Mouse (Mus musculus) midbrain, postnatal 0 days (tissue): ENCODE data around the gene Gm20388. TPM values are rescaled to one million over a fixed set of nuclear protein-coding genes. Genes with fewer than 3 reads are reported as not detected.
A peak's percentile ranks its signal among the peaks of the same experiment; 100 is the strongest.

Experiments
- ATAC-seq: fragments of 200-750 bp; cut with Nextera tagmentation; 2 replicates; pipeline ENCODE4 v1.8.0; 2017; ENCODE audit warnings: moderate number of reproducible peaks, mild to moderate bottlenecking, moderate TSS enrichment, moderate library complexity; ENCODE audit not compliant: low FRiP score
- DNase-seq: peaks from one replicate; pipeline ENCODE4 v3.0.0-alpha.2; 2015; ENCODE audit warnings: low spot score
- H3K27ac ChIP-seq: fragments of 300-500 bp; sonication (generic); 2 replicates; pipeline ENCODE4 v1.5.1; 2014; ENCODE audit warnings: low read depth, mild to moderate bottlenecking, low read length, mixed read lengths
- H3K27me3 ChIP-seq: fragments of 300-500 bp; sonication (generic); 2 replicates; pipeline ENCODE4 v1.6.1; 2014; ENCODE audit warnings: low read length, control low read depth, mixed read lengths; ENCODE audit not compliant: insufficient read depth
- H3K36me3 ChIP-seq: fragments of 300-500 bp; sonication (generic); 2 replicates; pipeline ENCODE4 v1.6.1; 2014; ENCODE audit warnings: low read length, control low read depth, mixed read lengths; ENCODE audit not compliant: insufficient read depth
- H3K4me1 ChIP-seq: fragments of 300-500 bp; sonication (generic); 2 replicates; pipeline ENCODE4 v1.6.1; 2014; ENCODE audit warnings: mild to moderate bottlenecking, control low read depth, antibody characterized with exemption, low read length, mixed read lengths; ENCODE audit not compliant: insufficient read depth
- H3K4me2 ChIP-seq: fragments of 300-500 bp; sonication (generic); 2 replicates; pipeline ENCODE4 v1.6.1; 2014; ENCODE audit warnings: low read depth, mild to moderate bottlenecking, low read length, mixed read lengths; ENCODE audit not compliant: poor library complexity, severe bottlenecking
- H3K4me3 ChIP-seq: fragments of 300-500 bp; sonication (generic); 2 replicates; pipeline ENCODE4 v1.5.1; 2014; ENCODE audit warnings: low read depth, mild to moderate bottlenecking, low read length, moderate library complexity
- H3K9ac ChIP-seq: fragments of 300-500 bp; sonication (generic); replicated peaks from 2 replicates; pipeline ENCODE4 v1.6.1; 2014; ENCODE audit warnings: mild to moderate bottlenecking, low read length, moderate library complexity, mixed read lengths; ENCODE audit not compliant: poor library complexity, severe bottlenecking
- H3K9me3 ChIP-seq: fragments of 300-500 bp; sonication (generic); 2 replicates; pipeline ENCODE4 v1.6.1; 2016; ENCODE audit warnings: low read length, control low read depth
- CTCF ChIP-seq: IDR thresholded peaks from 2 replicates; pipeline ENCODE4 v1.5.1; 2016; ENCODE audit warnings: antibody characterized with exemption, mild to moderate bottlenecking
- WGBS: fragments of 180-500 bp; shearing (Covaris S2); extraction: QIAGEN DNeasy Blood & Tissue Kit; methylation state at CpG from one replicate; pipeline ENCODE4 v1.1.7; 2014; 5-methylcytosine and 5-hydroxymethylcytosine counted together
- polyA plus RNA-seq: library from polyadenylated mRNA; unstranded; fragments of >200 nt; fragmentation: Nextera tagmentation; extraction: Ambion mirVana; gene quantifications from 2 replicates; pipeline ENCODE4 v1.2.1, GENCODE M21; 2015
- total RNA-seq: library from RNA; depleted of rRNA; stranded (reverse); fragments of >200 nt; gene quantifications from 2 replicates; pipeline ENCODE4 v1.2.3, GENCODE M21; 2014

Gene Gm20388
- total and polyA plus RNA-seq, 2 experiments from 2014 or later: 74.2 TPM; not detected in 1

DNA sequence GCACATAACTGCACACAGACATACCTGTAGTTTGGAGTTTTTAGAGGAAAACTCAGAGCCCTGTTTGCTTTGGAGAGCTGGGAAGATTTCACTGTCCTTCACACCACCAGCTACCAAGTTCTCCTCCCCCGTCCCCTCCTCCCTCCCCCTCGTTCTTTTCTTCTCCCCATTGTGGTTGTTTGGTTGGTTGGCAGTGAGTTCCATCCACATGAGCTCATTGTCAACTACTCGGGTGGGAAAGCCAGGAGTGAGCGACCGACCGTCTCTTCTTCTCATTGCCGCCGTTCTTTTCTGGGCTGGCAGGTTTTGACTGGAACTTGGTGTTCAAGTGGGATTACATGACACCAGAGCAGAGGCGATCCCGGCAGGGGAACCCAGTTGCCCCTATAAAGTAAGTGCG, 4421.1 kb downstream of the Gm20388 start:
- ATAC-seq (no peak), DNase-seq (no peak)
- no peak overlapping the region for H3K9ac ChIP-seq
- no peaks in the 10 kb centered on the region for H3K27me3 ChIP-seq
- no peaks in the 10 kb centered on the region for H3K4me1 ChIP-seq
- no peak overlapping the region for H3K4me2 ChIP-seq
- no peak overlapping the region for H3K27ac ChIP-seq
- 60% methylated on average over 11 of the region's 11 CpGs for WGBS
- no peak overlapping the region for H3K4me3 ChIP-seq
- peaks cover 64% of the 10 kb centered on the region for H3K36me3 ChIP-seq
- H3K9me3 ChIP-seq: no peaks in the 10 kb centered on the region
- no peak for TF ChIP-seq CTCF

DNA sequence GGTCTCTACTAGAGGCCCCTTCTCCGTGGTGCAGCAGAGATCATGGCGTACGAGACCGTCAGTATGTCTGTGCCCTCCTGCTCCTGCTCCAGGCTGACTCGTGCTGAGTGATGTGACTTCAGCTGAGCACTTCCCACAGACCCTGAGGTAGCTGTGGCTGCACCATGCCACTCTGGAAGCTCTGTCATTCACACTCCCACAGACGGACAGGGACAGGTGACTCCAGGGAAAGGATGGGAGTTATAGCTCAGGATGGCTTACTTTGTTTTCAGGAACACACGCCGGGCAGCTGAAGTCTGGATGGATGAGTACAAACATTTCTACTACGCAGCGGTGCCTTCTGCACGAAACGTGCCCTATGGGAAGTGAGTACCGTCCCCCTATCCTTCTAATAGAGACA, 4425.7 kb downstream of the Gm20388 start:
- Histone ChIP-seq H3K9me3 (no peaks in the 10 kb centered on the region), H3K27ac (no peak overlapping the region), H3K27me3 (no peaks in the 10 kb centered on the region), H3K4me1 (no peaks in the 10 kb centered on the region; the same call in 1 of the 2 replicates), H3K36me3 (peaks cover 69% of the 10 kb centered on the region), H3K4me2 (no peak overlapping the region), H3K9ac (no peak overlapping the region), H3K4me3 (no peak overlapping the region)
- no peak for ATAC-seq
- WGBS: 93% methylated on average over 13 of the region's 13 CpGs
- no peak for DNase-seq
- TF ChIP-seq CTCF: no peak

DNA sequence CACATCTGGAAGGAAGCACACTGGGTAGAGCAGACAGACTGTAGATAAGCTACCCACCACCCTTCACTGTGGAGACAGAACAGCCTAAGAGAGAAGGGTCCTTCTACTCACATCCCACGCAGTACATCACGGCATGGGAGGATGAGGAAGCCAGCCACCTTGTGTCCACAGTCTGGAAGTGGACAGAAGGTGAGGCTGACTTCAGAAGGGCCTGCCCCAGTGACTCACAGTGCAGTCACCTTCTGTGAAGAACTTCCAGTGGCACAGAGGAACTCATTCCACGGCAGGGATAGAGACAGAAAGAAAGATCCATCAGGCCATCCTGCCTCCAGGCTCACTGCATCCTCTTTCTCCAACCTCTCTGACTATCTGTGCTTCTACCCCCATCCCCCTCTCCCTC, 4429.1 kb downstream of the Gm20388 start:
- DNase-seq: no peak
- H3K36me3 ChIP-seq: peaks cover 82% of the 10 kb centered on the region
- TF ChIP-seq CTCF: 0 out of 2 replicates have a peak, but pooled peaks have one; percentile 2
- H3K9ac ChIP-seq: no peak overlapping the region
- H3K27ac ChIP-seq: no peak overlapping the region
- H3K4me3 ChIP-seq: no peak overlapping the region
- 84% methylated on average over 3 of the region's 3 CpGs for WGBS
- no peak for ATAC-seq
- H3K4me2 ChIP-seq: no peak overlapping the region
- H3K9me3 ChIP-seq: no peaks in the 10 kb centered on the region
- no peaks in the 10 kb centered on the region; the same call in 1 of the 2 replicates for H3K4me1 ChIP-seq
- no peaks in the 10 kb centered on the region for H3K27me3 ChIP-seq

DNA sequence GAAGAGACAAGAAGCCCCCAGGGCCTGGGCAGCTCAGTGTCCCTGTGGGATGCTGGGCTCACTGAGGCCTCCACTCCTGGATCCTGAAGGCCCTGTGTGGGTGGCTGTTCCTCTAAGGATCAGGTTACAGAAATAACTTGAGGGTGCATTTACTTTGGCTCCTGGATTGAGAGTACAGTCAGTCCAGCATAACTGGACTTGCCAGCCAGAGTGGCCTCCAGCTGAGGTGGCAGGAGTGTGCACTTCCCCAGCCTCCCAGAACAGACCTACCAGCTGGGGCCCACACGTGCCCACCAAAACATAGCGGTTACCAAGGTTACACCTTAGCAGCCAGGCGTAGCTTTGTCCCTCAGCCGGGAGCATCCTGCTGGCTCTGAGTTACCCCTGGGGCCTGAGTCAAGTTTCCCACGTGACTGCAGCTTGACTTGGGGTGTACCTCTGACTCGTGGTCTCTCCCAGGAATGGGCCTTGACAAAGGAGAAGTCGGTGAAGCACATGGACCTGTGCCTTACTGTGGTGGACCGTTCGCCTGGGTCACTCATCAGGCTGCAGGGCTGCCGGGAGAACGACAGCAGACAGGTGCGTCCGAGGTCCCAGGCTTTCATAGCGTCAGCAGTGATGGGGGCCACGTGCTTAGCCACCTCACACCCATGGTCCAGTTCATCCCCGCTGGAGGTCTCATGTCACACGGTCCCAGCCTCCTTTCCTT, 4429.9 kb downstream of the Gm20388 start:
- H3K27ac ChIP-seq: no peak overlapping the region
- no peaks in the 10 kb centered on the region; the same call in 1 of the 2 replicates for H3K4me1 ChIP-seq
- no peak for TF ChIP-seq CTCF
- peak; percentile 46 for DNase-seq
- peaks cover 79% of the 10 kb centered on the region for H3K36me3 ChIP-seq
- no peak; the same call in 1 of the 2 replicates for ATAC-seq
- 59% methylated on average over 17 of the region's 17 CpGs for WGBS
- H3K27me3 ChIP-seq: no peaks in the 10 kb centered on the region
- no peak overlapping the region for H3K4me3 ChIP-seq
- no peaks in the 10 kb centered on the region for H3K9me3 ChIP-seq
- H3K9ac ChIP-seq: no peak overlapping the region
- H3K4me2 ChIP-seq: no peak overlapping the region

DNA sequence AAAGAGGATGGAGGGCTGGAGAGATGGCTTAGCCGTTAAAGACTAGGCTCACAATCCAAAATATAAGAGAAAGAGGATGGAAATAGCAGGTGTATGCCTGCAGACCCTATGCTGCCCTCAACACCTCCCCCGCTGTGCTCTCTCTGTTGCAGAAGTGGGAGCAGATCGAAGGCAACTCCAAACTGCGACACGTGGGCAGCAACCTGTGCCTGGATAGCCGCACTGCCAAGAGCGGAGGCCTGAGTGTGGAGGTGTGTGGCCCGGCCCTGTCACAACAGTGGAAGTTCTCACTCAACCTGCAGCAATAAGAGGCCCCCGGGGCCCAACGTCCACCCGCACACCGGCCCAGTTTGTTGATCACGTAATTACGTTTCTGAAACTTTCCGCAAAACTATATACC, 4432.5 kb downstream of the Gm20388 start:
- WGBS: 93% methylated on average over 15 of the region's 15 CpGs
- Histone ChIP-seq H3K4me2 (no peak overlapping the region), H3K9me3 (no peaks in the 10 kb centered on the region), H3K4me1 (no peaks in the 10 kb centered on the region; the same call in 1 of the 2 replicates), H3K9ac (no peak overlapping the region), H3K27ac (no peak overlapping the region), H3K27me3 (no peaks in the 10 kb centered on the region), H3K4me3 (no peak overlapping the region), H3K36me3 (peaks cover 56% of the 10 kb centered on the region)
- ATAC-seq: no peak
- no peak for DNase-seq
- no peak for TF ChIP-seq CTCF

DNA sequence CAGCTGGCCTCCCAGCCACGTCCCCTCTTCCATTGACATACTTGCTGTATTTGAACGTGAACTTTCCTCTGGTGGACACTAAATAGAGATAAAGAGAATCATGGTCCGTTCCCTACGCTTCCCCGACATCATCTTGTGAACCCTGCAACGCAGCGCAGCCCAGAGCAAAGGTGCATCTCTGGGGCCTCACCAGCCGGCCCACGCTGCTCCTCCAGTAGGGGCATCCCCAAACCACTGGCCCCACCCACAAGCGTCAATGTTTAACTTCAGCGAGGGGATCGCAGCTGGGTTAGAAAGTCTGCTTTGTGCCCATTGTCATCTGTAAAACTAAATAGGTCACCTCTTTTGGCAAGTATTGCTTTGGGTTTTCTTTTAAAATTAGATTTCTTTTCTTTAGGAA, 4433.4 kb downstream of the Gm20388 start:
- 91% methylated on average over 12 of the region's 12 CpGs for WGBS
- H3K4me2 ChIP-seq: no peak overlapping the region
- DNase-seq (no peak), ATAC-seq (no peak)
- H3K27ac ChIP-seq: no peak overlapping the region
- H3K27me3 ChIP-seq: no peaks in the 10 kb centered on the region
- H3K36me3 ChIP-seq: peaks cover 48% of the 10 kb centered on the region
- no peak overlapping the region for H3K4me3 ChIP-seq
- H3K9ac ChIP-seq: no peak overlapping the region
- H3K4me1 ChIP-seq: no peaks in the 10 kb centered on the region; the same call in 1 of the 2 replicates
- TF ChIP-seq CTCF: no peak
- H3K9me3 ChIP-seq: no peaks in the 10 kb centered on the region
